ENCODE assay signal across 7 mouse cellular contexts in genomic region chr5:113815638-113816152, GRCm38 (mm10). TPM values are rescaled to one million over a fixed set of nuclear protein-coding genes. Genes with fewer than 3 reads are reported as not detected.
A peak's percentile ranks its signal among the peaks of the same experiment; 100 is the strongest.
DNase-seq lines count a peak whose midpoint lies in the region; ATAC-seq and TF ChIP-seq lines count a peak whose summit lies in the region.

No protein-coding gene starts in this region.

- no peak overlapping the region for H3K4me3 ChIP-seq in G1E (ENCODE audit: low read depth, low read length)
- no peak overlapping the region for H3K4me3 ChIP-seq in embryonic facial prominence, embryonic 11.5 days (ENCODE audit: low read depth, low read length)

- no peak overlapping the region for H3K9ac ChIP-seq in embryonic facial prominence, embryonic 11.5 days (replicated peaks; ENCODE audit: low read length)

- peaks cover 12% of the 10 kb centered on the region for H3K9me3 ChIP-seq in G1E (replicated peaks)
- no peaks in the 10 kb centered on the region for H3K9me3 ChIP-seq in embryonic facial prominence, embryonic 11.5 days (replicated peaks; ENCODE audit: control insufficient read depth, low read length)

- H3K27me3 ChIP-seq in G1E (ENCODE audit: insufficient read depth, low read length) = no peaks in the 10 kb centered on the region; the same call in 1 of the 2 replicates
- no peaks in the 10 kb centered on the region for H3K27me3 ChIP-seq in embryonic facial prominence, embryonic 11.5 days (ENCODE audit: control insufficient read depth, insufficient read depth, low read length)

- peaks cover 19% of the 10 kb centered on the region for H3K36me3 ChIP-seq in G1E (replicated peaks)
- H3K36me3 ChIP-seq in embryonic facial prominence, embryonic 11.5 days (replicated peaks; ENCODE audit: control insufficient read depth, insufficient read depth, low read depth, low read length) = no peaks in the 10 kb centered on the region

- intact Hi-C loops in heart, postnatal 36 days (cut with DNase I) = loop anchor here (1.0 to 5.0 kb wide), 3 partner anchors 42 to 449 kb away; no protein-coding TSS in a partner anchor

- no peak overlapping the region for H3K27ac ChIP-seq in embryonic facial prominence, embryonic 11.5 days (replicated peaks; ENCODE audit: low read depth, low read length)

- H3K4me2 ChIP-seq in embryonic facial prominence, embryonic 11.5 days (ENCODE audit: low read depth, low read length) = no peak overlapping the region

- DNase-seq in G1E (ENCODE audit: low spot score) = peak; percentile 68
- DNase-seq in adrenal gland, postnatal 25 days = peak; percentile 89
- peak; percentile 91 for DNase-seq in embryonic facial prominence, embryonic 11.5 days (ENCODE audit: low spot score)
- DNase-seq in heart, postnatal 36 days = peak; percentile 71 to 83
- peak; percentile 49 to 53 for DNase-seq in layer of hippocampus, postnatal 14 days (ENCODE audit: low spot score in 2 of 2)
- DNase-seq in lung, postnatal 36 days = peak; percentile 77
- DNase-seq in right cerebral cortex, postnatal 25 days = peak; percentile 58

- TF ChIP-seq CTCF in G1E (IDR thresholded peaks at IDR 0.05; ENCODE audit: low read depth, low read length) = peak; percentile 77

- WGBS in embryonic facial prominence, embryonic 11.5 days = 14% methylated on average over 15 of the region's 15 CpGs

- peak; percentile 69 for ATAC-seq in G1E (ENCODE audit: extremely low read depth, insufficient number of reproducible peaks, low FRiP score, poor library complexity, severe bottlenecking)
- no peak for ATAC-seq in embryonic facial prominence, embryonic 11.5 days (replicated peaks; ENCODE audit: insufficient number of reproducible peaks, low FRiP score, low TSS enrichment, low read depth)

- peaks cover 22% of the 10 kb centered on the region for H3K4me1 ChIP-seq in G1E (ENCODE audit: insufficient read depth, low read depth, low read length)
- H3K4me1 ChIP-seq in embryonic facial prominence, embryonic 11.5 days (ENCODE audit: control insufficient read depth, insufficient read depth, low read length) = no peaks in the 10 kb centered on the region

RNA-seq across cellular contexts. Expression of gene Tmem119, which starts 15.4 kb away (rescaled TPM):
- total RNA-seq in G1E (2014; fragmentation: Nextera tagmentation) = not detected in 2 replicates
- total RNA-seq in G1E (2017) = 0.12 and 0.27 TPM in 2 replicates
- 0.21 and 0.24 TPM in 2 replicates for polyA plus RNA-seq in G1E (2012)
- 5.4 and 7.7 TPM in 2 replicates for total RNA-seq in adrenal gland, postnatal 25 days (2021)
- polyA plus RNA-seq in embryonic facial prominence, embryonic 11.5 days (2014; fragmentation: Nextera tagmentation; extraction: Ambion mirVana) = 50.8 and 54.2 TPM in 2 replicates
- 1 to 10 TPM; 5.6 to 5.9 TPM for total RNA-seq in heart, postnatal 36 days (2021)
- 10 to 100 TPM; 20.7 to 22.6 TPM for total RNA-seq in layer of hippocampus, postnatal 14 days (2021)

RNA-seq across cellular contexts. Expression of gene Selplg, which starts 16.7 kb away (rescaled TPM):
- 12.7 and 13.9 TPM in 2 replicates for total RNA-seq in G1E (2014; fragmentation: Nextera tagmentation)
- 8.5 and 10.7 TPM in 2 replicates for total RNA-seq in G1E (2017)
- 18.7 and 22.5 TPM in 2 replicates for polyA plus RNA-seq in G1E (2012)
- 1.5 and 3.3 TPM in 2 replicates for total RNA-seq in adrenal gland, postnatal 25 days (2021)
- 1.2 and 2.0 TPM in 2 replicates for polyA plus RNA-seq in embryonic facial prominence, embryonic 11.5 days (2014; fragmentation: Nextera tagmentation; extraction: Ambion mirVana)
- 1 to 10 TPM; 3.1 to 4.6 TPM for total RNA-seq in heart, postnatal 36 days (2021)
- 10 to 100 TPM; 26.5 to 29.3 TPM for total RNA-seq in layer of hippocampus, postnatal 14 days (2021)

RNA-seq across cellular contexts. Expression of gene Iscu, which starts 43.1 kb away (rescaled TPM):
- total RNA-seq in G1E (2014; fragmentation: Nextera tagmentation) = 44.2 and 46.2 TPM in 2 replicates
- 76.9 and 93.6 TPM in 2 replicates for total RNA-seq in G1E (2017)
- 39.5 and 50.7 TPM in 2 replicates for polyA plus RNA-seq in G1E (2012)
- 708 and 898 TPM in 2 replicates for total RNA-seq in adrenal gland, postnatal 25 days (2021)
- polyA plus RNA-seq in embryonic facial prominence, embryonic 11.5 days (2014; fragmentation: Nextera tagmentation; extraction: Ambion mirVana) = 103 and 113 TPM in 2 replicates
- total RNA-seq in heart, postnatal 36 days (2021) = 100 to 1,000 TPM; 164 to 172 TPM
- 10 to 100 TPM; 89.1 to 98.0 TPM for total RNA-seq in layer of hippocampus, postnatal 14 days (2021)

RNA-seq across cellular contexts. Expression of gene Sart3, which starts 43.4 kb away (rescaled TPM):
- total RNA-seq in G1E (2014; fragmentation: Nextera tagmentation) = 18.6 and 19.0 TPM in 2 replicates
- 30.4 and 32.6 TPM in 2 replicates for total RNA-seq in G1E (2017)
- 45.6 and 52.6 TPM in 2 replicates for polyA plus RNA-seq in G1E (2012)
- total RNA-seq in adrenal gland, postnatal 25 days (2021) = 45.0 and 50.7 TPM in 2 replicates
- 52.4 and 55.4 TPM in 2 replicates for polyA plus RNA-seq in embryonic facial prominence, embryonic 11.5 days (2014; fragmentation: Nextera tagmentation; extraction: Ambion mirVana)
- 10 to 100 TPM; 12.4 to 16.6 TPM for total RNA-seq in heart, postnatal 36 days (2021)
- 10 to 100 TPM; 35.0 to 37.5 TPM for total RNA-seq in layer of hippocampus, postnatal 14 days (2021)
